Mouse (Mus musculus) heart, adult 18-20 months (tissue): ENCODE measurements around the gene Gm14862. TPM values are rescaled to one million over a fixed set of nuclear protein-coding genes. Genes with fewer than 3 reads are reported as not detected.

Experiments used
- DNase-seq, 2 experiments: peaks; one replicate each; pipeline ENCODE4 v3.0.0; 2021 to 2022; ENCODE audit warnings: mixed read lengths in 1 of 2
- total RNA-seq, 2 experiments: library from RNA; stranded (reverse); gene quantifications; 2 replicates each; pipeline ENCODE4 v1.2.3; 2021

Gene Gm14862
- total RNA-seq, 2 experiments from 2014 or later = not detected

DNA sequence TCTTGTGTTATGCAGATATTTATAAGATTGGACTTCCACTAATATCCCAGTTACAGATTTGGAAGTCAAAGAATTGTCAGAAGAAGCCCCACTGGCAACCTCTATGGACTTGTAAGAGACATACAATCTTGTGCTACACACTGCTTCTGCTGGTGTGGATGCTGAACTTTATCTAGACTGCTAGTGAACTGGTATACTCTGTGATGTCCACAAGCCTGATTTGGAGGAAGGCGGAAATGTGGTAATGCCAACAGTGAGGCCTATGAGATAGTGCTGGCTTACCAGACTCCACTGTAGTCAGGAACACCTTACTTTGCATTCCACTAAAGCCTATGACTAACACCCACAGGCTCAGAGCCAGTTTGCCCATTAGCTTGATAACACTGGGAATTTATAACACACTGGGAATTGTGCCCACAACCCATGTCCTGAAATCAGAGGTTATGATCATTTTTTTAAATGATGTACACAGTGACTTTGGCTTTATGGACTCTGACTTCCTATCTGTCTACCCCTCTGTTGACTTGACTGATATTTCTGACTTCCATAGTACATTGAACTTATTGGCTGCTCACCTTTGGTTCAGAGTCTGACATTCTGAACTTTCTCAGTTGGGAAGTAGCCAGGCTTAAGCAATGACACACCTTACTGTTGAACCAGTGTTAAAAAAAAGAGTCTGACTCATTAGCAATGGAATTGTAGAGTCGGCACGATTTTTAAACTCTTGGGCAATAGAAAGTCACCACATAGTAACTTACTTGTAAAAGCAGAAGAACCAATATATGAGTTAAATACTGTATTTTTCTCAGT is 34.1 kb downstream of the Gm14862 start:
- peak; percentile 50 to 55 for DNase-seq

GRCm38 (mm10) chrX:9221736-9222135 is 35.0 kb downstream of the Gm14862 start:
- DNase-seq = no peak

- DNase-seq = peak; percentile 35 to 49
These were observed 35.5 kb downstream of the Gm14862 start for GRCm38 (mm10) chrX:9221206-9221605.

- peak in 1 of 2 experiments; percentile 17 for DNase-seq
These were observed 37.1 kb downstream of the Gm14862 start for GRCm38 (mm10) chrX:9219570-9219969.

GRCm38 (mm10) chrX:9216244-9216643 is 40.5 kb downstream of the Gm14862 start:
- no peak for DNase-seq

DNA sequence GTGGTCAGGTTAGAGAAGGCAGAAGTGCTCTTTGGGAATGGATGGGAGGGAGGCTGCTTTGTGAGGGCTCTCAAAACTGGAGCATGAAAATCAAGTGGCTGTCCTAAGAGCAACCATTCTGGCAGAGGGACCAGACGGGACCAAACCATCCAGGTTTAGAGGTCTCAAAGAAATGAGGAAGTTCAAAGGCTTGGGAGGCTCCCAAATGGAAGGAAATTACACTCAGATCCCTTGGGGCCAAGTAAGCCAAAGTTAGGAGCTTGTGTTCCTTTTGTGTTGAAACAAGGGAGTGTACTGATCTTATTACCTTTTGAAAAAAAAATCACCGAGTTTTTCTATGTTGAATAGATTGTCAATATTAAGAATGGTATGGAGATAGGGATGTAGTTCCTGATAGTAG is 51.6 kb downstream of the Gm14862 start:
- DNase-seq = peak in 1 of 2 experiments; percentile 64

- peak; percentile 54 to 78 for DNase-seq
These were observed 53.8 kb downstream of the Gm14862 start for GRCm38 (mm10) chrX:9202781-9203405.

DNA sequence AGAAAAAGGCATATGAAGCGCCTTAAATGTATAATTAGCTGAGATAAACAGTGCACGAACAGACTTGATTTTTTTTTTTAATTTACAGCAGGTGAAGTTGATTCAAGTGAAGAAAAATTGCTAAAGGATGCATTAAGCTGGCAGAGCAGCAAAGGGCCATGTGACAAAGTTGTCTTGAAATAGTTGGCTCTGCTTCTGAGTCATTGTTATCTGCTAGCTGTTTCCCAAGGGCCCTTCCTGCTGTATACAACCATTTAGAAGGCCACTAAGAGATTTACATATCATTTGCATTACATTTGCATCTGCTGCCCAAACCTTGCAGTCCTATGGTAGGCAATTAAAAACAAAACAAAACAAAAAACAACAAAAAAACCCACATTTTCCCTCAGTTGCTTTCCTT is 54.7 kb downstream of the Gm14862 start:
- no peak for DNase-seq

Other genes starting within 250 kb of the Gm14862 start
- not detected for gene Fthl17e, start 223.4 kb downstream of the Gm14862 start, total RNA-seq
- not detected for gene Fthl17f, start 193.9 kb downstream of the Gm14862 start, total RNA-seq
- gene 4930402K13Rik, start 152.3 kb downstream of the Gm14862 start, total RNA-seq = not detected
- 1 to 10 TPM; 5.6 to 7.5 TPM for gene Lancl3, start 57.0 kb downstream of the Gm14862 start, total RNA-seq
- gene Xk, start 15.9 kb upstream of the Gm14862 start, total RNA-seq = 1 to 10 TPM; 9.3 to 9.6 TPM
- 1 to 10 TPM in 1 of 2 experiments, not detected in 1; 1.0 TPM for gene H2al1m, start 26.9 kb upstream of the Gm14862 start, total RNA-seq
- not detected for gene H2al1k, start 93.7 kb upstream of the Gm14862 start, total RNA-seq
- gene Cybb, start 230.9 kb upstream of the Gm14862 start, total RNA-seq = 10 to 100 TPM in 1 of 2 experiments, 1 to 10 TPM in 1; 5.4 to 11.8 TPM